Mouse (Mus musculus) kidney, embryonic 15.5 days (tissue): ENCODE measurements at regions not wholly inside any gene's neighbourhood (a gene's known extent, or its start where the extent isn't known, plus 50 kb on each side); places are given as distances from the start of the nearest gene placed in this dataset.
A peak's percentile ranks its signal among the peaks of the same experiment; 100 is the strongest.

Experiments
- ATAC-seq: fragments of 200-750 bp; cut with Nextera tagmentation; replicated peaks from 2 replicates; pipeline ENCODE4 v1.8.0; 2017; ENCODE audit warnings: moderate TSS enrichment; ENCODE audit not compliant: low FRiP score
- H3K27ac ChIP-seq: fragments of 300-500 bp; sonication (generic); 2 replicates; pipeline ENCODE4 v1.5.1; 2015; ENCODE audit warnings: mild to moderate bottlenecking, inconsistent platforms
- H3K27me3 ChIP-seq: fragments of 300-500 bp; sonication (generic); 2 replicates; pipeline ENCODE4 v1.6.1; 2015; ENCODE audit warnings: inconsistent platforms
- H3K36me3 ChIP-seq: fragments of 300-500 bp; sonication (generic); 2 replicates; pipeline ENCODE4 v1.6.1; 2015; ENCODE audit warnings: inconsistent platforms
- H3K4me1 ChIP-seq: fragments of 300-500 bp; sonication (generic); 2 replicates; pipeline ENCODE4 v1.6.1; 2015; ENCODE audit warnings: inconsistent platforms
- H3K4me2 ChIP-seq: fragments of 300-500 bp; sonication (generic); 2 replicates; pipeline ENCODE4 v1.6.1; 2015; ENCODE audit warnings: moderate library complexity, mild to moderate bottlenecking, inconsistent platforms
- H3K4me3 ChIP-seq: fragments of 300-500 bp; sonication (generic); replicated peaks from 2 replicates; pipeline ENCODE4 v1.5.1; 2015; ENCODE audit warnings: mild to moderate bottlenecking, inconsistent platforms
- H3K9ac ChIP-seq: fragments of 300-500 bp; sonication (generic); 2 replicates; pipeline ENCODE4 v1.6.1; 2015; ENCODE audit warnings: mild to moderate bottlenecking, inconsistent platforms
- H3K9me3 ChIP-seq: fragments of 300-500 bp; sonication (generic); replicated peaks from 2 replicates; pipeline ENCODE4 v1.6.1; 2016; ENCODE audit warnings: inconsistent platforms
- WGBS: fragments of 180-500 bp; shearing (Covaris S2); methylation state at CpG from one replicate; pipeline ENCODE4 v1.1.7; 2015; ENCODE audit warnings: mixed read lengths; 5-methylcytosine and 5-hydroxymethylcytosine counted together

GRCm38 (mm10) chr3:130878834-130879233 is 148.6 kb upstream of the Rpl34 start:
- no peak overlapping the region for H3K4me2 ChIP-seq
- WGBS: 87% methylated on average over 7 of the region's 7 CpGs
- H3K9ac ChIP-seq: no peak overlapping the region
- no peak for ATAC-seq
- no peaks in the 10 kb centered on the region for H3K36me3 ChIP-seq
- H3K9me3 ChIP-seq: no peaks in the 10 kb centered on the region
- no peaks in the 10 kb centered on the region for H3K4me1 ChIP-seq
- H3K27me3 ChIP-seq: no peaks in the 10 kb centered on the region
- no peak overlapping the region for H3K4me3 ChIP-seq
- no peak overlapping the region for H3K27ac ChIP-seq

GRCm38 (mm10) chr3:130877981-130878380 is 147.8 kb upstream of the Rpl34 start:
- no peak overlapping the region for H3K4me2 ChIP-seq
- WGBS: 89% methylated on average over 5 of the region's 5 CpGs
- ATAC-seq: no peak

GRCm38 (mm10) chr3:130873745-130874144 is 143.5 kb upstream of the Rpl34 start:
- WGBS: 51% methylated on average over 11 of the region's 11 CpGs
- Histone ChIP-seq H3K4me3 (no peak overlapping the region), H3K9ac (no peak overlapping the region), H3K4me1 (0 out of 2 replicates have a peak, but pooled peaks cover 4% of the 10 kb centered on the region), H3K4me2 (no peak overlapping the region), H3K27me3 (0 out of 2 replicates have a peak, but pooled peaks cover 3% of the 10 kb centered on the region), H3K9me3 (no peaks in the 10 kb centered on the region), H3K27ac (no peak overlapping the region), H3K36me3 (no peaks in the 10 kb centered on the region)
- no peak for ATAC-seq

More at GRCm38 (mm10) chr3:130877981-130878380, 147.8 kb upstream of the Rpl34 start:
- Histone ChIP-seq H3K9ac (no peak overlapping the region), H3K4me3 (no peak overlapping the region), H3K27ac (no peak overlapping the region), H3K36me3 (no peaks in the 10 kb centered on the region), H3K9me3 (no peaks in the 10 kb centered on the region), H3K4me1 (0 out of 2 replicates have a peak, but pooled peaks cover 4% of the 10 kb centered on the region), H3K27me3 (no peaks in the 10 kb centered on the region)

GRCm38 (mm10) chr3:130866952-130867632 is 136.9 kb upstream of the Rpl34 start:
- 16% methylated on average over 19 of the region's 19 CpGs for WGBS

GRCm38 (mm10) chr3:130864783-130865182 is 134.6 kb upstream of the Rpl34 start:
- H3K36me3 ChIP-seq: no peaks in the 10 kb centered on the region
- no peaks in the 10 kb centered on the region for H3K9me3 ChIP-seq
- peaks cover 13% of the 10 kb centered on the region for H3K4me1 ChIP-seq
- 77% methylated on average over 1 of the region's 1 CpGs for WGBS
- H3K4me2 ChIP-seq: no peak overlapping the region
- H3K27ac ChIP-seq: no peak overlapping the region
- 0 out of 2 replicates have a peak, but pooled peaks cover 3% of the 10 kb centered on the region for H3K27me3 ChIP-seq
- H3K4me3 ChIP-seq: no peak overlapping the region
- H3K9ac ChIP-seq: no peak overlapping the region
- no peak for ATAC-seq

More at GRCm38 (mm10) chr3:130866952-130867632, 136.9 kb upstream of the Rpl34 start:
- Histone ChIP-seq H3K9me3 (no peaks in the 10 kb centered on the region), H3K36me3 (no peaks in the 10 kb centered on the region), H3K9ac (no peak overlapping the region), H3K4me2 (peak overlapping the region; percentile 4), H3K4me3 (no peak overlapping the region), H3K27me3 (0 out of 2 replicates have a peak, but pooled peaks cover 3% of the 10 kb centered on the region), H3K4me1 (peaks cover 13% of the 10 kb centered on the region), H3K27ac (0 out of 2 replicates have a peak overlapping the region, but pooled peaks have one; percentile 0)
- peak; percentile 82 for ATAC-seq

GRCm38 (mm10) chr3:130863376-130863775 is 133.2 kb upstream of the Rpl34 start:
- WGBS: 88% methylated on average over 5 of the region's 5 CpGs

GRCm38 (mm10) chr3:130860315-130860714 is 130.1 kb upstream of the Rpl34 start:
- no peaks in the 10 kb centered on the region for H3K9me3 ChIP-seq
- no peak overlapping the region for H3K4me3 ChIP-seq
- H3K36me3 ChIP-seq: no peaks in the 10 kb centered on the region
- H3K4me1 ChIP-seq: no peaks in the 10 kb centered on the region
- H3K9ac ChIP-seq: no peak overlapping the region
- ATAC-seq: no peak
- H3K27me3 ChIP-seq: no peaks in the 10 kb centered on the region
- no peak overlapping the region for H3K27ac ChIP-seq
- WGBS: 70% methylated on average over 5 of the region's 5 CpGs
- H3K4me2 ChIP-seq: no peak overlapping the region

More at GRCm38 (mm10) chr3:130863376-130863775, 133.2 kb upstream of the Rpl34 start:
- Histone ChIP-seq H3K4me2 (no peak overlapping the region), H3K36me3 (no peaks in the 10 kb centered on the region), H3K9me3 (no peaks in the 10 kb centered on the region), H3K4me1 (peaks cover 13% of the 10 kb centered on the region), H3K27me3 (no peaks in the 10 kb centered on the region), H3K9ac (no peak overlapping the region), H3K4me3 (no peak overlapping the region), H3K27ac (no peak overlapping the region)
- ATAC-seq: no peak

GRCm38 (mm10) chr3:130853866-130854265 is 123.7 kb upstream of the Rpl34 start:
- Histone ChIP-seq H3K36me3 (no peaks in the 10 kb centered on the region), H3K4me2 (no peak overlapping the region), H3K27ac (no peak overlapping the region), H3K4me1 (no peaks in the 10 kb centered on the region), H3K9ac (no peak overlapping the region), H3K27me3 (no peaks in the 10 kb centered on the region), H3K9me3 (no peaks in the 10 kb centered on the region), H3K4me3 (no peak overlapping the region)
- WGBS: 60% methylated on average over 9 of the region's 9 CpGs
- ATAC-seq: no peak

GRCm38 (mm10) chr3:130850766-130851308 is 120.6 kb upstream of the Rpl34 start:
- no peak overlapping the region for H3K9ac ChIP-seq
- H3K36me3 ChIP-seq: no peaks in the 10 kb centered on the region
- 0 out of 2 replicates have a peak, but pooled peaks have one; percentile 43 for ATAC-seq
- no peaks in the 10 kb centered on the region for H3K27me3 ChIP-seq
- WGBS: 54% methylated on average over 5 of the region's 5 CpGs
- H3K4me2 ChIP-seq: no peak overlapping the region
- no peak overlapping the region for H3K27ac ChIP-seq
- no peak overlapping the region for H3K4me3 ChIP-seq
- H3K9me3 ChIP-seq: no peaks in the 10 kb centered on the region
- H3K4me1 ChIP-seq: no peaks in the 10 kb centered on the region

GRCm38 (mm10) chr3:130841755-130842154 is 111.6 kb upstream of the Rpl34 start:
- no peaks in the 10 kb centered on the region for H3K9me3 ChIP-seq
- 84% methylated on average over 1 of the region's 1 CpGs for WGBS

GRCm38 (mm10) chr3:130839924-130840440 is 109.8 kb upstream of the Rpl34 start:
- Histone ChIP-seq H3K27me3 (no peaks in the 10 kb centered on the region), H3K4me2 (no peak overlapping the region), H3K9me3 (no peaks in the 10 kb centered on the region), H3K4me1 (peaks cover 6% of the 10 kb centered on the region; the same call in 1 of the 2 replicates), H3K4me3 (no peak overlapping the region), H3K36me3 (no peaks in the 10 kb centered on the region), H3K9ac (no peak overlapping the region), H3K27ac (no peak overlapping the region)
- WGBS: 85% methylated on average over 9 of the region's 9 CpGs
- ATAC-seq: no peak

More at GRCm38 (mm10) chr3:130841755-130842154, 111.6 kb upstream of the Rpl34 start:
- Histone ChIP-seq H3K27ac (no peak overlapping the region), H3K4me1 (peaks cover 6% of the 10 kb centered on the region; the same call in 1 of the 2 replicates), H3K36me3 (no peaks in the 10 kb centered on the region), H3K4me3 (no peak overlapping the region), H3K9ac (no peak overlapping the region), H3K27me3 (no peaks in the 10 kb centered on the region), H3K4me2 (no peak overlapping the region)
- ATAC-seq: no peak
